Mouse (Mus musculus) heart, postnatal 0 days (tissue): ENCODE measurements around the gene Fsd1l.

ENCODE experiments used
- CTCF ChIP-seq: IDR thresholded peaks from 2 replicates; pipeline ENCODE4 v1.5.1; 2016; ENCODE audit warnings: antibody characterized with exemption, control low read depth, low read depth
- EP300 ChIP-seq: IDR thresholded peaks from 2 replicates; pipeline ENCODE4 v1.6.1; 2016; ENCODE audit warnings: antibody characterized with exemption, low read depth

DNA sequence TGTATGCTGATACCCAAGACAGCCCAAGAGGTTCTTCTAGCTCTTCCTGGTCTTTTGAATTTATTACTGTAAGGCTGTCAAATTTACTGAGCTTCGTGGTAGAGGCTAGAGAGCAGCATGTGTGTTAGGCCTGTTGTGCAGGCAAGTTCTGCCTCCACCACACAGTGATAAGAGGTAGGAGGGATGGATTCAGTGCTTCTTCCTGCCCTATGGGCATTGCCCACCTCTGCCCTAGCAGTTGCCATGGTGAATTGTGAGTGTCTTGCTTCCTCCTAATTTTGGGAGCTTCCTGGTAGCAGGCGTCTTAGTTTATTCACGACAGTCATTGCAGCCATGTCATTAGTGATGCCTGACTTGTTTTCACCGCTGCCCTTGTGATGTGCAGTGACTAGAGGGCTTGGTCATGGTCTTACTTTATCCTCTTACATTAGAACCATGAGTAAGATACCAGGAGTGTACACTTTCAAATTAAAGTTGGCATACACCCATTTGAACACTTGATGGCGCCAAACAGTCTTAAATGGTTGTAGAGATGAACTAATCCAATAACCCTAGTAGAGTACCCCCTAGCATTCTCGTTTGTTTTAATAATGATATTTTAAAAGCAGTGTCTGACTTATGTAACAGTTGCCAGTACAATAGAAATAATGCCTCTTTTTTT is 107.8 kb downstream of the Fsd1l start:
- peak; percentile 63 for TF ChIP-seq CTCF
- TF ChIP-seq EP300, result no peak
